Mouse (Mus musculus) cerebellum, adult 2 months (tissue): ENCODE measurements around the gene Plcd1.
A peak's percentile ranks its signal among the peaks of the same experiment; 100 is the strongest.

Experiments used
- CTCF ChIP-seq: fragments of 200-500 bp; IDR thresholded peaks from 2 replicates; pipeline ENCODE4 v1.5.1; 2011; ENCODE audit warnings: low read depth, mild to moderate bottlenecking, control low read depth, low read length, moderate library complexity, borderline replicate concordance; ENCODE audit not compliant: insufficient read depth
- POLR2A ChIP-seq: fragments of 200-500 bp; IDR thresholded peaks from 2 replicates; pipeline ENCODE4 v1.6.1; 2011; ENCODE audit warnings: low read length, control low read depth, borderline replicate concordance; ENCODE audit not compliant: insufficient read depth

DNA sequence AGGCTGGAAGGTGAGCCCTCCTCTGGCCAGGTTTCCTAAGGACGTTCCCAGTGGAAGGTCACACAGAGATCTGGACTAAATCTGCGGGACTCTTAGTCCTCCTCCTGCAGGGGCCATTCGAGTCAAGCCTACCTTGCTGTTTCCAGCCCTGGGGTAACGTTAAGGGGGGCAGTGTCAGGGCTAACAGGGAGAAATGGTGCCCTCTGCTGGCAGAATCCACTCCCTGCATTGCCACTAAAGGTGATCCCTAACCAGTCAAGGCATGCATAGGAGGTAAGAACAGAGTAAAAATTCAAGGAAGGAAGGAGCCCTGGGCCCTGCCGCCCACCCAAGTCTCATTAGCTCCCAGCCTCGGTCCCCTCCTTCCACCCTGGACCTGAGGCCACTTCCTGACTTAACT lies 25.7 kb downstream of the Plcd1 start:
- TF ChIP-seq CTCF (peak; percentile 93), POLR2A (no peak)
